Mouse (Mus musculus): ENCODE measurements around the gene Adgrl3. TPM values are rescaled to one million over a fixed set of nuclear protein-coding genes. Genes with fewer than 3 reads are reported as not detected.

Gene Adgrl3
- polyA plus RNA-seq, 1 experiment from 2014 or later, result 34.6 TPM

GRCm38 (mm10) chr5:81083698-81084360 lies 63.9 kb downstream of the Adgrl3 start:
- H3K27ac ChIP-seq, result no peak overlapping the region
- H3K4me1 ChIP-seq, result no peaks in the 10 kb centered on the region
- ATAC-seq (ENCODE audit: low FRiP score), result no peak
- H3K4me2 ChIP-seq, result no peak overlapping the region
- WGBS, result 88% methylated on average over 5 of the region's 5 CpGs
- no peak overlapping the region for H3K9ac ChIP-seq
- no peak overlapping the region for H3K4me3 ChIP-seq (replicated peaks)
- H3K36me3 ChIP-seq (replicated peaks), result no peaks in the 10 kb centered on the region
- no peaks in the 10 kb centered on the region for H3K27me3 ChIP-seq
- H3K9me3 ChIP-seq, result no peaks in the 10 kb centered on the region

GRCm38 (mm10) chr5:81085152-81085551 lies 65.2 kb downstream of the Adgrl3 start:
- Histone ChIP-seq H3K27me3 (no peaks in the 10 kb centered on the region), H3K36me3 (replicated peaks) (no peaks in the 10 kb centered on the region), H3K27ac (no peak overlapping the region), H3K9ac (no peak overlapping the region), H3K4me3 (replicated peaks) (no peak overlapping the region), H3K9me3 (no peaks in the 10 kb centered on the region), H3K4me1 (no peaks in the 10 kb centered on the region), H3K4me2 (no peak overlapping the region)
- 63% methylated on average over 4 of the region's 4 CpGs for WGBS
- ATAC-seq (ENCODE audit: low FRiP score), result no peak; the same call in 1 of the 2 replicates

- H3K9me3 ChIP-seq, result no peaks in the 10 kb centered on the region
- H3K4me1 ChIP-seq, result no peaks in the 10 kb centered on the region
- no peak overlapping the region for H3K4me3 ChIP-seq (replicated peaks)
- no peak overlapping the region for H3K9ac ChIP-seq
- no peak overlapping the region for H3K4me2 ChIP-seq
- H3K27me3 ChIP-seq, result no peaks in the 10 kb centered on the region
- no peak overlapping the region for H3K27ac ChIP-seq
- no peaks in the 10 kb centered on the region for H3K36me3 ChIP-seq (replicated peaks)
- 88% methylated on average over 2 of the region's 2 CpGs for WGBS
- no peak for ATAC-seq (ENCODE audit: low FRiP score)
These were observed 68.7 kb downstream of the Adgrl3 start for GRCm38 (mm10) chr5:81088667-81089066.

- Histone ChIP-seq H3K4me1 (no peaks in the 10 kb centered on the region), H3K27me3 (no peaks in the 10 kb centered on the region), H3K4me3 (replicated peaks) (no peak overlapping the region), H3K27ac (no peak overlapping the region), H3K9me3 (no peaks in the 10 kb centered on the region), H3K36me3 (replicated peaks) (no peaks in the 10 kb centered on the region), H3K9ac (no peak overlapping the region), H3K4me2 (no peak overlapping the region)
- ATAC-seq (ENCODE audit: low FRiP score), result no peak
- WGBS, result 92% methylated on average over 3 of the region's 3 CpGs
These were observed 74.7 kb downstream of the Adgrl3 start for GRCm38 (mm10) chr5:81094618-81095017.

GRCm38 (mm10) chr5:81097131-81097530 lies 77.2 kb downstream of the Adgrl3 start:
- Histone ChIP-seq H3K9ac (no peak overlapping the region), H3K36me3 (replicated peaks) (no peaks in the 10 kb centered on the region), H3K4me3 (replicated peaks) (no peak overlapping the region), H3K27ac (no peak overlapping the region), H3K4me2 (no peak overlapping the region), H3K9me3 (no peaks in the 10 kb centered on the region), H3K27me3 (no peaks in the 10 kb centered on the region), H3K4me1 (no peaks in the 10 kb centered on the region; the same call in 1 of the 2 replicates)
- WGBS, result 91% methylated on average over 4 of the region's 4 CpGs
- ATAC-seq (ENCODE audit: low FRiP score), result no peak

GRCm38 (mm10) chr5:81107431-81107830 lies 87.5 kb downstream of the Adgrl3 start:
- H3K27me3 ChIP-seq, result no peaks in the 10 kb centered on the region
- no peak overlapping the region for H3K27ac ChIP-seq
- H3K9ac ChIP-seq, result no peak overlapping the region
- no peaks in the 10 kb centered on the region for H3K4me1 ChIP-seq
- no peak overlapping the region for H3K4me3 ChIP-seq (replicated peaks)
- no peak overlapping the region for H3K4me2 ChIP-seq
- H3K36me3 ChIP-seq (replicated peaks), result no peaks in the 10 kb centered on the region
- no peaks in the 10 kb centered on the region for H3K9me3 ChIP-seq
- 87% methylated on average over 1 of the region's 1 CpGs for WGBS
- no peak for ATAC-seq (ENCODE audit: low FRiP score)

- ATAC-seq (ENCODE audit: low FRiP score), result no peak
- no peak overlapping the region for H3K4me2 ChIP-seq
- H3K4me1 ChIP-seq, result 0 out of 2 replicates have a peak, but pooled peaks cover 4% of the 10 kb centered on the region
- no peak overlapping the region for H3K9ac ChIP-seq
- H3K4me3 ChIP-seq (replicated peaks), result no peak overlapping the region
- no peaks in the 10 kb centered on the region for H3K36me3 ChIP-seq (replicated peaks)
- no peaks in the 10 kb centered on the region for H3K27me3 ChIP-seq
- no peaks in the 10 kb centered on the region for H3K9me3 ChIP-seq
- WGBS, result 34% methylated on average over 4 of the region's 4 CpGs
- no peak overlapping the region for H3K27ac ChIP-seq
These were observed 104.5 kb downstream of the Adgrl3 start for GRCm38 (mm10) chr5:81124483-81124882.

GRCm38 (mm10) chr5:81127639-81128038 lies 107.7 kb downstream of the Adgrl3 start:
- no peak for ATAC-seq (ENCODE audit: low FRiP score)
- H3K36me3 ChIP-seq (replicated peaks), result no peaks in the 10 kb centered on the region
- no peak overlapping the region for H3K9ac ChIP-seq
- 0 out of 2 replicates have a peak, but pooled peaks cover 4% of the 10 kb centered on the region for H3K4me1 ChIP-seq
- 41% methylated on average over 3 of the region's 3 CpGs for WGBS
- no peak overlapping the region for H3K4me2 ChIP-seq
- H3K9me3 ChIP-seq, result no peaks in the 10 kb centered on the region
- no peaks in the 10 kb centered on the region for H3K27me3 ChIP-seq
- H3K27ac ChIP-seq, result no peak overlapping the region
- H3K4me3 ChIP-seq (replicated peaks), result no peak overlapping the region

GRCm38 (mm10) chr5:81136394-81136793 lies 116.5 kb downstream of the Adgrl3 start:
- no peak for ATAC-seq (ENCODE audit: low FRiP score)
- Histone ChIP-seq H3K36me3 (replicated peaks) (no peaks in the 10 kb centered on the region), H3K4me2 (no peak overlapping the region), H3K27me3 (no peaks in the 10 kb centered on the region), H3K4me3 (replicated peaks) (no peak overlapping the region), H3K27ac (no peak overlapping the region), H3K9ac (no peak overlapping the region), H3K9me3 (no peaks in the 10 kb centered on the region), H3K4me1 (no peaks in the 10 kb centered on the region)
- WGBS, result 87% methylated on average over 1 of the region's 1 CpGs

GRCm38 (mm10) chr5:81155791-81156190 lies 135.9 kb downstream of the Adgrl3 start:
- Histone ChIP-seq H3K4me3 (replicated peaks) (no peak overlapping the region), H3K36me3 (replicated peaks) (no peaks in the 10 kb centered on the region), H3K27me3 (peaks cover 20% of the 10 kb centered on the region), H3K9me3 (no peaks in the 10 kb centered on the region), H3K27ac (no peak overlapping the region), H3K9ac (no peak overlapping the region), H3K4me2 (peak overlapping the region; percentile 24), H3K4me1 (peaks cover 21% of the 10 kb centered on the region)
- 22% methylated on average over 12 of the region's 12 CpGs for WGBS
- ATAC-seq (ENCODE audit: low FRiP score), result peak; percentile 87

- ATAC-seq (ENCODE audit: low FRiP score), result peak; percentile 50; the same call in 1 of the 2 replicates
- 24% methylated on average over 2 of the region's 2 CpGs for WGBS
- peaks cover 21% of the 10 kb centered on the region for H3K4me1 ChIP-seq
- H3K27me3 ChIP-seq, result peaks cover 20% of the 10 kb centered on the region
- no peak overlapping the region for H3K4me3 ChIP-seq (replicated peaks)
- H3K27ac ChIP-seq, result 0 out of 2 replicates have a peak overlapping the region, but pooled peaks have one; percentile 3
- H3K9me3 ChIP-seq, result no peaks in the 10 kb centered on the region
- no peak overlapping the region for H3K9ac ChIP-seq
- H3K36me3 ChIP-seq (replicated peaks), result no peaks in the 10 kb centered on the region
- H3K4me2 ChIP-seq, result no peak overlapping the region
These were observed 136.3 kb downstream of the Adgrl3 start for GRCm38 (mm10) chr5:81156281-81156680.

- H3K27me3 ChIP-seq, result peaks cover 20% of the 10 kb centered on the region
- H3K9me3 ChIP-seq, result no peaks in the 10 kb centered on the region
- ATAC-seq (ENCODE audit: low FRiP score), result no peak
- WGBS, result 31% methylated on average over 5 of the region's 5 CpGs
- H3K4me2 ChIP-seq, result no peak overlapping the region
- no peak overlapping the region for H3K4me3 ChIP-seq (replicated peaks)
- H3K9ac ChIP-seq, result no peak overlapping the region
- no peaks in the 10 kb centered on the region for H3K36me3 ChIP-seq (replicated peaks)
- H3K4me1 ChIP-seq, result peaks cover 21% of the 10 kb centered on the region
- H3K27ac ChIP-seq, result 0 out of 2 replicates have a peak overlapping the region, but pooled peaks have one; percentile 3
These were observed 136.9 kb downstream of the Adgrl3 start for GRCm38 (mm10) chr5:81156796-81157195.

- no peaks in the 10 kb centered on the region for H3K36me3 ChIP-seq (replicated peaks)
- 92% methylated on average over 12 of the region's 12 CpGs for WGBS
These were observed 139.1 kb downstream of the Adgrl3 start for GRCm38 (mm10) chr5:81159013-81159412.

More at GRCm38 (mm10) chr5:81159013-81159412, 139.1 kb downstream of the Adgrl3 start:
- H3K4me2 ChIP-seq, result no peak overlapping the region
- no peak overlapping the region for H3K4me3 ChIP-seq (replicated peaks)
- H3K27ac ChIP-seq, result no peak overlapping the region
- no peak overlapping the region for H3K9ac ChIP-seq
- ATAC-seq (ENCODE audit: low FRiP score), result no peak
- H3K4me1 ChIP-seq, result peaks cover 21% of the 10 kb centered on the region
- no peaks in the 10 kb centered on the region for H3K9me3 ChIP-seq
- peaks cover 20% of the 10 kb centered on the region for H3K27me3 ChIP-seq

Measured in forebrain, embryonic 12.5 days (tissue).